Mouse (Mus musculus): ENCODE measurements at regions not wholly inside any gene's neighbourhood (a gene's known extent, or its start where the extent isn't known, plus 50 kb on each side); places are given as distances from the start of the nearest gene placed in this dataset.

DNA sequence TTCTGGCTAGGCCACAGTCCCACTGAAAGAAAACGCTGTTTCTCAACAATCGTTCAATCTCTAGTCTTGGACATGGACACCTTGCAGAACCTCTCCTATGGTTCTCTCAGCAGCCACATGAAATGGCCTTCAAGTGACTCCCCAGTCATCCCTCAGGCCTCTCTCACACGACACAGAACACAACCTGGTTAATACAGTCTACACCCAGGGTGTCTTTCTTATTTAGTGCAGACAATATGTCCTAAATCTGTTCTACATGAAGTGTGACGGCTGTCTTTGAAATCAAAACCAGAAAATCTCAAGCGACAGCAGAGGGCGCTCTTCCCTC is 75.2 kb upstream of the Egfl6 start:
- no peak for TF ChIP-seq POLR2A (IDR thresholded peaks at IDR 0.05; ENCODE audit: low read depth, low read length)
- TF ChIP-seq CTCF (conservative IDR thresholded peaks at IDR 0.05; ENCODE audit: insufficient read depth, insufficient read length, low read depth, low read length) = no peak

Data from kidney, adult 2 months (tissue).